Mouse (Mus musculus) heart, embryonic 12.5 days (tissue): ENCODE measurements around the gene Lrrtm4. TPM values are rescaled to one million over a fixed set of nuclear protein-coding genes. Genes with fewer than 3 reads are reported as not detected.

Experiments
- ATAC-seq: fragments of 200-750 bp; cut with Nextera tagmentation; 2 replicates; pipeline ENCODE4 v1.8.0; 2017; ENCODE audit warnings: moderate TSS enrichment, moderate library complexity; ENCODE audit not compliant: insufficient number of reproducible peaks, low FRiP score
- H3K27ac ChIP-seq: fragments of 300-500 bp; sonication (generic); 2 replicates; pipeline ENCODE4 v1.5.1; 2016; ENCODE audit warnings: mild to moderate bottlenecking, moderate library complexity; ENCODE audit not compliant: poor library complexity, severe bottlenecking
- H3K27me3 ChIP-seq: fragments of 300-500 bp; sonication (generic); replicated peaks from 2 replicates; pipeline ENCODE4 v1.6.1; 2016; ENCODE audit warnings: mild to moderate bottlenecking, moderate library complexity
- H3K36me3 ChIP-seq: fragments of 300-500 bp; sonication (generic); 2 replicates; pipeline ENCODE4 v1.6.1; 2016; ENCODE audit warnings: mild to moderate bottlenecking, moderate library complexity
- H3K4me1 ChIP-seq: fragments of 300-500 bp; sonication (generic); replicated peaks from 2 replicates; pipeline ENCODE4 v1.6.1; 2016; ENCODE audit warnings: mild to moderate bottlenecking
- H3K4me2 ChIP-seq: fragments of 300-500 bp; sonication (generic); 2 replicates; pipeline ENCODE4 v1.6.1; 2016; ENCODE audit warnings: mild to moderate bottlenecking, moderate library complexity
- H3K4me3 ChIP-seq: fragments of 300-500 bp; sonication (generic); 2 replicates; pipeline ENCODE4 v1.5.1; 2016; ENCODE audit warnings: mild to moderate bottlenecking
- H3K9ac ChIP-seq: fragments of 300-500 bp; sonication (generic); 2 replicates; pipeline ENCODE4 v1.6.1; 2016; ENCODE audit warnings: mild to moderate bottlenecking, moderate library complexity
- H3K9me3 ChIP-seq: fragments of 300-500 bp; sonication (generic); replicated peaks from 2 replicates; pipeline ENCODE4 v1.6.1; 2016; ENCODE audit warnings: mild to moderate bottlenecking, moderate library complexity
- WGBS: fragments of 180-500 bp; shearing (Covaris S2); methylation state at CpG from one replicate; pipeline ENCODE4 v1.1.7; 2016; 5-methylcytosine and 5-hydroxymethylcytosine counted together
- polyA plus RNA-seq: library from polyadenylated mRNA; unstranded; fragments of >200 nt; fragmentation: Nextera tagmentation; extraction: Ambion mirVana; gene quantifications from 2 replicates; pipeline ENCODE4 v1.2.1, GENCODE M21; 2016

Gene Lrrtm4
- polyA plus RNA-seq, 1 experiment from 2014 or later = 1.4 TPM

GRCm38 (mm10) chr6:80549907-80550306, 531.2 kb downstream of the Lrrtm4 start:
- Histone ChIP-seq H3K9ac (no peak overlapping the region), H3K36me3 (no peaks in the 10 kb centered on the region), H3K4me3 (no peak overlapping the region), H3K9me3 (no peaks in the 10 kb centered on the region), H3K4me1 (no peaks in the 10 kb centered on the region), H3K27ac (no peak overlapping the region), H3K4me2 (no peak overlapping the region), H3K27me3 (no peaks in the 10 kb centered on the region)
- no peak for ATAC-seq

- H3K36me3 ChIP-seq = no peaks in the 10 kb centered on the region
- H3K9ac ChIP-seq = no peak overlapping the region
- H3K27me3 ChIP-seq = no peaks in the 10 kb centered on the region
- WGBS = 91% methylated on average over 2 of the region's 2 CpGs
- no peak overlapping the region for H3K4me3 ChIP-seq
- H3K27ac ChIP-seq = no peak overlapping the region
- no peaks in the 10 kb centered on the region for H3K4me1 ChIP-seq
- H3K4me2 ChIP-seq = no peak overlapping the region
- H3K9me3 ChIP-seq = no peaks in the 10 kb centered on the region
- ATAC-seq = no peak
Measured at GRCm38 (mm10) chr6:80553398-80553797, 534.7 kb downstream of the Lrrtm4 start.

DNA sequence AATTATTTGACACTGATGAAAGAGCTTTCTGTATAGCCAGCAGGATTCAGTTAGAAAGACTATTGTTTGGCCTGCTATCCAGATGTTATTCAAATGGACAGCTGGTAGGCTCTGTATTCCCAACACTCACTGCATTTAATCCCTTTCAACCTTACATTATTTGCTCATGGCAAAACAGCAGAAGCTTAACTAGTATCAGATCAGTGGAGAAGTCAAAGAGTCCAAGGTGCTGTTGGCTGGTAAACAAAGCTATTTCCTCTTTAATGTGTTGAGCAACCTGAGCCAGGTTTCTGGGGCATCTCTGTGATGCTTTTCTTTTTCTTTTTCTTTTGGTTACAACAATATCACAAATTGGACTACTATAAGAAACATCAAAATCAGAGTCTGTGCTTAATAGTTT, 536.3 kb downstream of the Lrrtm4 start:
- Histone ChIP-seq H3K4me1 (0 out of 2 replicates have a peak, but pooled peaks cover 2% of the 10 kb centered on the region), H3K4me2 (no peak overlapping the region), H3K9ac (no peak overlapping the region), H3K27me3 (no peaks in the 10 kb centered on the region), H3K36me3 (no peaks in the 10 kb centered on the region), H3K27ac (no peak overlapping the region), H3K4me3 (no peak overlapping the region), H3K9me3 (no peaks in the 10 kb centered on the region)
- no peak for ATAC-seq

- Histone ChIP-seq H3K4me1 (no peaks in the 10 kb centered on the region), H3K27ac (no peak overlapping the region), H3K9me3 (no peaks in the 10 kb centered on the region), H3K9ac (no peak overlapping the region), H3K4me2 (no peak overlapping the region), H3K4me3 (no peak overlapping the region), H3K36me3 (no peaks in the 10 kb centered on the region), H3K27me3 (no peaks in the 10 kb centered on the region)
- no peak for ATAC-seq
- 80% methylated on average over 2 of the region's 2 CpGs for WGBS
Measured at GRCm38 (mm10) chr6:80577227-80577626, 558.5 kb downstream of the Lrrtm4 start.

DNA sequence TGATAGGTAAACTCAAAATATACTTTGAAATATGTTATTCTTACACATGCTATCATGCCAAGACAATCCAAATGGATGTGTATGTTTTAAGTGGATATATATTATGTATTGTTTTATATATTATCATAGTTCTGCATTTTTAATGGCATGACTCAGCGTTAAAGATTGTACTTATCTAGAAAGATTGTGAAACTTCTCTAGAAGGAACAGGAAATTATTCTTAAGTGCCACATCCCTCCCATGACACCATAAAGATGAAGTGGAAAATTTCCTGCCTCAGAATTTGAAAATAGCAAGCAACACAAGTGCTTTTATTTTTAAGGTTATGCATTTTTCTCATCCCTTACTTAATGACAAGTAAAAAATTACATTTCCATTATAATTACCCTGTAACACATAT, 563.5 kb downstream of the Lrrtm4 start:
- WGBS = 49% methylated on average over 1 of the region's 1 CpGs
- ATAC-seq = no peak

DNA sequence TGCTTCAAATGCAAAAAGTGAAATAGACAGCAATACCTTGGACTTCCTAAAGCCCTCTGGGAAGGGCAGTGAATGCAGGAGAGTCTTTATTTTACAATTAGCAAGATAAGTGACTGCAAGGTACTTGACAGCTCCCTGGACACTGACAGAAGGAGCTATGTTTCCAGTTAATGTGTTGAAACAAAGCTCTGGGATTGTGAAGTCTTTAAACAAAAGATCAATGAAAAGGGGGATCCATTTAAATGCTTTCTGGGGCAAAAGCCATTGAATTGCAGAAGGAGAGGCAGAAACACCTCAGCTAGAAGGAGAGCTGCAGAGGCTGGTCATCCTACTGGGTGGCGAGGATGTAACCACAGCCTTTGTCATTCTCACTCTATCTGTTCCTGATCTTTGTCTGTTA, 571.1 kb downstream of the Lrrtm4 start:
- Histone ChIP-seq H3K27ac (no peak overlapping the region), H3K36me3 (no peaks in the 10 kb centered on the region), H3K4me1 (no peaks in the 10 kb centered on the region), H3K27me3 (no peaks in the 10 kb centered on the region), H3K4me3 (no peak overlapping the region), H3K9me3 (no peaks in the 10 kb centered on the region), H3K9ac (no peak overlapping the region), H3K4me2 (no peak overlapping the region)
- no peak for ATAC-seq
- WGBS = 63% methylated on average over 1 of the region's 1 CpGs

More for the DNA sequence above, 563.5 kb downstream of the Lrrtm4 start:
- no peaks in the 10 kb centered on the region for H3K9me3 ChIP-seq
- H3K27ac ChIP-seq = no peak overlapping the region
- no peak overlapping the region for H3K4me2 ChIP-seq
- no peaks in the 10 kb centered on the region for H3K36me3 ChIP-seq
- no peak overlapping the region for H3K4me3 ChIP-seq
- H3K27me3 ChIP-seq = no peaks in the 10 kb centered on the region
- no peaks in the 10 kb centered on the region for H3K4me1 ChIP-seq
- H3K9ac ChIP-seq = no peak overlapping the region

DNA sequence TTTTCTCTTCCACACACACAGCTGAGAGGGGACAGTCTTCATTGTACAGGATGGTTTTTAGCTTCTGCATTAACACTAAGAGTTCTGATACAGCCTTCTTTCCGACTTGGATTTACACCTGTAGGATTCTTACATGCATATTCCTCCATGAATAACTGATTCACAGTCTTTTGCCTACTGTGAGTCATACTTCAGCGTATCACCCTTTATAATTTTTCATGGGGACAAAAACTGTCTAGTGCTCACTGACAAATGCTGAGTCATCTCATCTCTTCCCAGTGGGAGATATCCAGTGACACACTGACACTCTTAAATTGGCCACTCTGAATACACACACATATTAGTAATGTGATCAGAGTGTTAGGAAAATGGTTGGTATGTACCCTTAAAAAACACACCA, 600.8 kb downstream of the Lrrtm4 start:
- no peaks in the 10 kb centered on the region for H3K36me3 ChIP-seq
- no peak overlapping the region for H3K9ac ChIP-seq
- no peaks in the 10 kb centered on the region for H3K4me1 ChIP-seq
- no peak overlapping the region for H3K27ac ChIP-seq
- no peak overlapping the region for H3K4me3 ChIP-seq
- H3K4me2 ChIP-seq = no peak overlapping the region
- ATAC-seq = no peak
- H3K27me3 ChIP-seq = no peaks in the 10 kb centered on the region
- WGBS = 76% methylated on average over 2 of the region's 2 CpGs
- H3K9me3 ChIP-seq = no peaks in the 10 kb centered on the region

GRCm38 (mm10) chr6:80622676-80623334, 604.1 kb downstream of the Lrrtm4 start:
- no peaks in the 10 kb centered on the region for H3K9me3 ChIP-seq
- H3K4me3 ChIP-seq = no peak overlapping the region
- WGBS = 83% methylated on average over 6 of the region's 6 CpGs
- no peaks in the 10 kb centered on the region for H3K36me3 ChIP-seq
- no peaks in the 10 kb centered on the region for H3K4me1 ChIP-seq
- H3K27ac ChIP-seq = no peak overlapping the region
- ATAC-seq = no peak
- no peak overlapping the region for H3K9ac ChIP-seq
- H3K4me2 ChIP-seq = no peak overlapping the region
- no peaks in the 10 kb centered on the region for H3K27me3 ChIP-seq

DNA sequence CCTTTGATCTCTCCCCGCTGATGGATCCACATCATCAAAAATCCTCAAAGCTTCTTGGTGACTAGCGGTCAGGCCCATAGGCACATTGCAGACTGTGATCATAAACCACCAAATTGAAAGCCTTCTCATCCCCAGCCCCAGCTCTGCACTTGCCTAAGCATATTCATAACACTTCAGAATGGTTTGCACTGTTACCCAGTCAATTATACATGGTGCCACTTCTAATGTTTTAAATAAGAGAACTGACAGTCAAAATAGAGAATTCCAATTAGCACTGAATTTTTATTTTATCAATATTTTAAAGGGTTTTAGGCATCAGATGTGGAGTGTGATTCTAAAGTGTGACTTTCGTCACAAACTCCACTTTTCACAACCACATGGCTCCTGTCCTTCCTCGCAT, 606.8 kb downstream of the Lrrtm4 start:
- H3K4me2 ChIP-seq = no peak overlapping the region
- no peaks in the 10 kb centered on the region for H3K4me1 ChIP-seq
- no peak for ATAC-seq
- no peak overlapping the region for H3K9ac ChIP-seq
- no peak overlapping the region for H3K27ac ChIP-seq
- no peak overlapping the region for H3K4me3 ChIP-seq
- no peaks in the 10 kb centered on the region for H3K27me3 ChIP-seq
- no peaks in the 10 kb centered on the region for H3K9me3 ChIP-seq
- H3K36me3 ChIP-seq = no peaks in the 10 kb centered on the region
- WGBS = 79% methylated on average over 4 of the region's 4 CpGs

GRCm38 (mm10) chr6:80662729-80663128, 644.1 kb downstream of the Lrrtm4 start:
- Histone ChIP-seq H3K4me2 (no peak overlapping the region), H3K9me3 (no peaks in the 10 kb centered on the region), H3K27me3 (no peaks in the 10 kb centered on the region), H3K4me3 (no peak overlapping the region), H3K4me1 (no peaks in the 10 kb centered on the region), H3K27ac (no peak overlapping the region), H3K36me3 (no peaks in the 10 kb centered on the region), H3K9ac (no peak overlapping the region)
- ATAC-seq = no peak
- 82% methylated on average over 5 of the region's 5 CpGs for WGBS

- Histone ChIP-seq H3K4me2 (no peak overlapping the region), H3K9me3 (no peaks in the 10 kb centered on the region), H3K4me3 (no peak overlapping the region), H3K27ac (no peak overlapping the region), H3K4me1 (no peaks in the 10 kb centered on the region), H3K9ac (no peak overlapping the region), H3K36me3 (no peaks in the 10 kb centered on the region), H3K27me3 (no peaks in the 10 kb centered on the region)
- no peak for ATAC-seq
- 84% methylated on average over 4 of the region's 4 CpGs for WGBS
Measured at GRCm38 (mm10) chr6:80664039-80664438, 645.4 kb downstream of the Lrrtm4 start.

GRCm38 (mm10) chr6:80704183-80704582, 685.5 kb downstream of the Lrrtm4 start:
- Histone ChIP-seq H3K27ac (no peak overlapping the region), H3K9me3 (no peaks in the 10 kb centered on the region), H3K4me1 (no peaks in the 10 kb centered on the region), H3K4me3 (no peak overlapping the region), H3K4me2 (no peak overlapping the region), H3K9ac (no peak overlapping the region), H3K27me3 (no peaks in the 10 kb centered on the region), H3K36me3 (no peaks in the 10 kb centered on the region)
- WGBS = 65% methylated on average over 2 of the region's 2 CpGs
- no peak for ATAC-seq
